Mouse (Mus musculus): ENCODE results near the gene Bco1.

- TF ChIP-seq CTCF (IDR thresholded peaks at IDR 0.05; ENCODE audit: insufficient read depth, low read length) (no peak), POLR2A (IDR thresholded peaks at IDR 0.05; ENCODE audit: borderline replicate concordance, extremely low read depth, low read depth, low read length) (no peak)
Observed at GRCm38 (mm10) chr8:117115094-117115493, 19.4 kb downstream of the Bco1 start.
